Mouse (Mus musculus) CH12.LX (cell line): ENCODE data around the gene Plgrkt. TPM values are rescaled to one million over a fixed set of nuclear protein-coding genes. Genes with fewer than 3 reads are reported as not detected.

Source experiments
- DNase-seq: peaks from one replicate; pipeline ENCODE4 v3.0.0-alpha.2; 2013; ENCODE audit errors: extremely low read depth
- H3K27ac ChIP-seq: 2 replicates; pipeline ENCODE4 v1.5.1; 2012; ENCODE audit warnings: low read depth, mild to moderate bottlenecking, control low read depth, moderate library complexity; ENCODE audit not compliant: insufficient read depth
- H3K27me3 ChIP-seq: replicated peaks from 2 replicates; pipeline ENCODE3; 2012; ENCODE audit warnings: inconsistent platforms
- H3K36me3 ChIP-seq, 2 experiments: replicated peaks in 1 of 2; 2 replicates each; pipeline versions ENCODE3 to v1.6.1; 2012; ENCODE audit warnings: inconsistent platforms in 1 of 2, low read length in 1 of 2, mild to moderate bottlenecking in 1 of 2, mixed read lengths in 1 of 2, moderate library complexity in 1 of 2; ENCODE audit not compliant: control insufficient read depth in 1 of 2, insufficient read depth in 1 of 2
- H3K4me1 ChIP-seq, 2 experiments: 2 replicates each; pipeline ENCODE4 v1.6.1; 2012; ENCODE audit warnings: inconsistent platforms in 1 of 2, moderate library complexity in 1 of 2; ENCODE audit not compliant: insufficient read depth in 2 of 2, control insufficient read depth in 1 of 2
- H3K4me2 ChIP-seq: 2 replicates; pipeline ENCODE4 v1.6.1; 2012; ENCODE audit warnings: low read depth, mild to moderate bottlenecking, control low read depth; ENCODE audit not compliant: poor library complexity, insufficient read depth, severe bottlenecking
- H3K4me3 ChIP-seq, 3 experiments: fragments of 150-350 bp in 1 of 3; sonication (generic) in 1 of 3; replicated peaks in 1 of 3; 2 replicates each; pipeline versions ENCODE3 to v1.5.1; 2011 to 2012; ENCODE audit warnings: low read depth in 2 of 3, low read length in 2 of 3, mild to moderate bottlenecking in 2 of 3, moderate library complexity in 2 of 3, control low read depth in 1 of 3, improper control_type of control experiment in 1 of 3, inconsistent platforms in 1 of 3, mixed read lengths in 1 of 3; ENCODE audit not compliant: poor library complexity in 1 of 3
- H3K79me2 ChIP-seq: replicated peaks from 2 replicates; pipeline ENCODE4 v1.6.1; 2012; ENCODE audit warnings: mild to moderate bottlenecking, moderate library complexity; ENCODE audit not compliant: control insufficient read depth, poor library complexity, insufficient read depth, severe bottlenecking; ENCODE audit errors: extremely low read depth
- H3K9ac ChIP-seq: 2 replicates; pipeline ENCODE4 v1.6.1; 2012; ENCODE audit warnings: low read depth, mild to moderate bottlenecking, control low read depth, moderate library complexity; ENCODE audit not compliant: insufficient read depth
- H3K9me3 ChIP-seq: replicated peaks from 2 replicates; pipeline ENCODE3; 2012; ENCODE audit warnings: low read length, inconsistent platforms, mixed read lengths
- CTCF ChIP-seq, 2 experiments: IDR thresholded peaks in 1 of 2; conservative IDR thresholded peaks in 1 of 2; 2 replicates each; pipeline ENCODE4 v1.5.1; 2011 to 2012; ENCODE audit warnings: low read depth in 2 of 2, low read length in 2 of 2, improper control_type of control experiment in 1 of 2, inconsistent platforms in 1 of 2, mild to moderate bottlenecking in 1 of 2, moderate library complexity in 1 of 2
- EP300 ChIP-seq: IDR thresholded peaks from 2 replicates; pipeline ENCODE4 v1.6.1; 2011; ENCODE audit warnings: low read length, improper control_type of control experiment
- ETS1 ChIP-seq: conservative IDR thresholded peaks from 2 replicates; pipeline ENCODE4 v1.6.1; 2012; ENCODE audit warnings: low read depth, mild to moderate bottlenecking, inconsistent platforms, low read length, improper control_type of control experiment, moderate library complexity
- GABPA ChIP-seq: IDR thresholded peaks from 2 replicates; pipeline ENCODE4 v1.6.1; 2012; ENCODE audit warnings: low read depth, low read length, improper control_type of control experiment, inconsistent platforms; ENCODE audit not compliant: insufficient replicate concordance
- IRF4 ChIP-seq: IDR thresholded peaks from 2 replicates; pipeline ENCODE4 v1.6.1; 2014; ENCODE audit warnings: low read depth, mild to moderate bottlenecking, inconsistent platforms, low read length, improper control_type of control experiment
- JUN ChIP-seq: IDR thresholded peaks from 2 replicates; pipeline ENCODE4 v1.6.1; 2011; ENCODE audit warnings: low read depth, mild to moderate bottlenecking, low read length, improper control_type of control experiment, moderate library complexity; ENCODE audit not compliant: insufficient read depth
- JUND ChIP-seq: conservative IDR thresholded peaks from 2 replicates; pipeline ENCODE4 v1.6.1; 2011; ENCODE audit warnings: low read depth, low read length, improper control_type of control experiment
- KAT2A ChIP-seq: IDR thresholded peaks from 2 replicates; pipeline ENCODE4 v1.6.1; 2012; ENCODE audit warnings: low read length, improper control_type of control experiment, inconsistent platforms; ENCODE audit not compliant: insufficient replicate concordance
- MAZ ChIP-seq: IDR thresholded peaks from 2 replicates; pipeline ENCODE4 v1.6.1; 2012; ENCODE audit warnings: low read depth, mild to moderate bottlenecking, inconsistent platforms, low read length, improper control_type of control experiment, moderate library complexity
- MXI1 ChIP-seq: IDR thresholded peaks from 2 replicates; pipeline ENCODE4 v1.6.1; 2011; ENCODE audit warnings: mild to moderate bottlenecking, low read depth, low read length, improper control_type of control experiment
- NELFE ChIP-seq: IDR thresholded peaks from 2 replicates; pipeline ENCODE4 v1.6.1; 2011; ENCODE audit warnings: low read depth, low read length, improper control_type of control experiment
- RAD21 ChIP-seq: IDR thresholded peaks from 2 replicates; pipeline ENCODE4 v1.6.1; 2011; ENCODE audit warnings: low read depth, mild to moderate bottlenecking, low read length, improper control_type of control experiment, moderate library complexity
- SMC3 ChIP-seq: IDR thresholded peaks from 2 replicates; pipeline ENCODE4 v1.6.1; 2011; ENCODE audit warnings: low read depth, low read length, improper control_type of control experiment
- TBP ChIP-seq: conservative IDR thresholded peaks from 2 replicates; pipeline ENCODE4 v1.6.1; 2011; ENCODE audit warnings: low read depth, low read length, improper control_type of control experiment
- USF1 ChIP-seq: IDR thresholded peaks from 2 replicates; pipeline ENCODE4 v1.6.1; 2014; ENCODE audit warnings: low read depth, mild to moderate bottlenecking, inconsistent platforms, low read length, improper control_type of control experiment
- USF2 ChIP-seq: conservative IDR thresholded peaks from 2 replicates; pipeline ENCODE4 v1.6.1; 2011; ENCODE audit warnings: low read depth, low read length, improper control_type of control experiment
- ZKSCAN1 ChIP-seq: IDR thresholded peaks from 2 replicates; pipeline ENCODE4 v1.6.1; 2012; ENCODE audit warnings: low read depth, inconsistent platforms, low read length, improper control_type of control experiment, borderline replicate concordance
- dilution Hi-C: fragments of 300-500 bp; cut with MboI; formaldehyde crosslinking; loops from 2 replicates; pipeline ENCODE4 v1.14.3; 2020; ENCODE audit warnings: low sequenced_read_pairs; ENCODE audit not compliant: extremely low pct_unique_long_range_greater_than_20kb, extremely low pct_ligation_motif_present
- in situ Hi-C: fragments of 300-500 bp; cut with MboI; formaldehyde crosslinking; loops from 3 replicates; pipeline ENCODE4 v1.14.3; 2019; ENCODE audit warnings: low sequenced_read_pairs, low pct_ligation_motif_present, low pct_unique_long_range_greater_than_20kb, mixed read lengths
- polyA plus RNA-seq: library from polyadenylated mRNA; unstranded; fragments of >175 nt; gene quantifications from 2 replicates; pipeline ENCODE4 v1.2.1, GENCODE M21; 2012; ENCODE audit warnings: low read depth; ENCODE audit not compliant: insufficient read length
- total RNA-seq, 2 experiments: library from RNA; depleted of rRNA; stranded (reverse); fragments of 300-350 nt in 1 of 2; fragments of >200 nt in 1 of 2; gene quantifications; 2 replicates each; pipeline ENCODE4 v1.2.3; 2012 to 2014

Plgrkt gene
- total and polyA plus RNA-seq, 3 experiments, result 31.3 to 40.6 (median 33.0) TPM

GRCm38 (mm10) chr19:29394721-29395120, 27.5 kb upstream of the Plgrkt start:
- DNase-seq, result no peak
- in situ Hi-C loops (no loop called here), dilution Hi-C loops (no loop called here)
- no peak overlapping the region for H3K4me3 ChIP-seq
- no peak overlapping the region for H3K27ac ChIP-seq
- H3K27me3 ChIP-seq, result no peaks in the 10 kb centered on the region
- H3K9ac ChIP-seq, result no peak overlapping the region
- no peaks in the 10 kb centered on the region for H3K79me2 ChIP-seq
- no peak overlapping the region for H3K4me2 ChIP-seq
- TF ChIP-seq CTCF (conservative IDR thresholded peaks at IDR 0.05 in 1 of 2, IDR thresholded peaks at IDR 0.05 in 1 of 2; ENCODE audit: low read depth in 2 of 2, low read length in 2 of 2) (no peak), JUN (no peak), USF1 (no peak)
- H3K36me3 ChIP-seq, result no peaks in the 10 kb centered on the region
- no peaks in the 10 kb centered on the region for H3K9me3 ChIP-seq
- H3K4me1 ChIP-seq, result peaks cover 7 to 20% of the 10 kb centered on the region in 2 experiments

GRCm38 (mm10) chr19:29393333-29393732, 26.1 kb upstream of the Plgrkt start:
- TF ChIP-seq SMC3 (no peak), RAD21 (no peak), USF2 (no peak), EP300 (no peak), MXI1 (no peak), MAZ (no peak), NELFE (no peak)
- Histone ChIP-seq H3K9ac (no peak overlapping the region), H3K4me2 (no peak overlapping the region), H3K9me3 (no peaks in the 10 kb centered on the region), H3K4me3 (no peak overlapping the region), H3K27ac (no peak overlapping the region), H3K27me3 (no peaks in the 10 kb centered on the region), H3K4me1 (peaks cover 7 to 20% of the 10 kb centered on the region in 2 experiments), H3K36me3 (peaks cover 2 to 3% of the 10 kb centered on the region in 2 experiments), H3K79me2 (no peaks in the 10 kb centered on the region)
- in situ Hi-C loops (no loop called here), dilution Hi-C loops (no loop called here)
- no peak for DNase-seq

- Histone ChIP-seq H3K4me3 (no peak overlapping the region), H3K4me1 (peaks cover 7 to 29% of the 10 kb centered on the region in 2 experiments), H3K79me2 (no peaks in the 10 kb centered on the region), H3K27ac (no peak overlapping the region), H3K27me3 (no peaks in the 10 kb centered on the region), H3K4me2 (peak overlapping the region; percentile 22; the same call in 1 of the 2 replicates), H3K9ac (peak overlapping the region; percentile 35; the same call in 1 of the 2 replicates), H3K9me3 (no peaks in the 10 kb centered on the region), H3K36me3 (peaks cover 16 to 20% of the 10 kb centered on the region in 2 experiments)
- TF ChIP-seq JUN (peak; percentile 83), USF2 (no peak), KAT2A (no peak), TBP (0 out of 2 replicates have a peak, but pooled peaks have one; percentile 36), GABPA (peak; percentile 16; the same call in 1 of the 2 replicates), EP300 (peak; percentile 64; the same call in 1 of the 2 replicates), ZKSCAN1 (no peak), IRF4 (peak; percentile 85), JUND (peak; percentile 86), ETS1 (peak; percentile 77)
- DNase-seq, result peak; percentile 61
- dilution Hi-C loops, result no loop called here
- in situ Hi-C loops, result no loop called here
Measured at GRCm38 (mm10) chr19:29391279-29391678, 24.1 kb upstream of the Plgrkt start.
